Mouse (Mus musculus): ENCODE measurements at regions not wholly inside any gene's neighbourhood (a gene's known extent, or its start where the extent isn't known, plus 50 kb on each side); places are given as distances from the start of the nearest gene placed in this dataset.
"Not testable (repeated sequence)": the region's sequence is repeated elsewhere in the genome, so short reads cannot be mapped to it uniquely, and the experiment has no call there.

- DNase-seq (ENCODE audit: low read depth, low spot score), result no peak
These were observed 489.8 kb upstream of the Brinp1 start for GRCm38 (mm10) chr4:69443956-69444355.

GRCm38 (mm10) chr4:69435390-69435789 lies 481.2 kb upstream of the Brinp1 start:
- no peak for DNase-seq (ENCODE audit: low read depth, low spot score)

DNA sequence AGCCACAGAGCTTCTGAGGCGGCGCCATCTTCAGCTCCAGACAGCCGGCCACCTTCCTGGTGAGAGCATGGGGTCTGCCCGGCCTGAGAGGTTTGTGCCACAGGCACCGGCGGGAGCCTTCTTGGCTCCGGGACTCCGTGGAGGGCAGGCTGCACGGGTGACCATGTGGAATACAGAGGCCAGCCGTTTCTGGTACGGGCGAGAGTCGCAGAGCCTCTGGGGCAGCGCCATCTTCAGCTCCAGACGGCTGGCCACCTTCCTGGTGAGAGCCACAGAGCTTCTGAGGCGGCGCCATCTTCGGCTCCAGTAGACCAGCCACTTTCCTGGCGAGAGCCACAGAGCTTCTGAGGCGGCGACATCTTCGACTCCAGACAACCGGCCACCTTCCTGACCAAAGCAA lies 456.2 kb upstream of the Brinp1 start:
- not testable (repeated sequence) for DNase-seq (ENCODE audit: low read depth, low spot score)

- no peak for DNase-seq (ENCODE audit: low read depth, low spot score)
These were observed 441.3 kb upstream of the Brinp1 start for GRCm38 (mm10) chr4:69395451-69395850.

DNA sequence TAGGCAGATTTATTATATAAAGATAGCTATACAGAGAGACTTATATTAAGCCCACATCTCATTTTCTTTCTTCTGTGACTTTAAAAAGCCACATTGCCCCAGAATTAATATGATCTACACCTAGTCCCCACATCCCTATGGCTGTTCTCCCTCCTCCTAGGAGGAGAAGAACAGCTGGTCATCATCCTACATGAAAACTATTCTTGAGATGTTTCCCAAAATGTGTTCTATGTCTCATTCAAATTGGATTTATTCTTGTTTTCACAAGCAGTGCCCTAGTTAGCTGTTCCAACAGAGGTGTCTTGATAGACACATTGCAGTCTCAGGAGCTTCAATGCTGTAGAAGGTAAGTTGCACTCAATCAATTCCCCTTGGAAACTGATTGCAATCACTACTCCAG lies 429.1 kb upstream of the Brinp1 start:
- peak; percentile 85 for DNase-seq (ENCODE audit: low read depth, low spot score)

GRCm38 (mm10) chr4:69346979-69347465 lies 392.8 kb upstream of the Brinp1 start:
- peak; percentile 49 for DNase-seq (ENCODE audit: low read depth, low spot score)

DNA sequence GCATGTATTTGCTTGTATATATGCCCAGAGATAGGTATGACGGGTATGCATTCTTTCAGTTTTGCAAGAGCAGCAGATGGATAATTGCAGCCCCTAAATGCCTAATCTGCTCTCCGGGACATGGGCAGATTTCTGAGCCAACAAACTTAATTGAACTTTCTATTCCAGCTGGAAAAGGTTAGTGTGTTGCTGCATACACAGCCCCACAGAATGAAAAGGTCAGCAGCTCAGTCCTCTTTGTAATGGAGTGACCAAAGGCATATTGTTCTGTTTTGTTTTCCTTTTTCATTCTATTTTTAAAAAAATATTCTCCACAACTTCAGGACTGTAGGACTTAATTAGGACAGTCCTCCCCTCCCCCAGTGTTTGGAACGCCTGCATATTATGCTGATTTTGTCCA lies 373.4 kb upstream of the Brinp1 start:
- no peak for DNase-seq (ENCODE audit: low read depth, low spot score)

All from telencephalon, adult 2 months (tissue).